Mouse (Mus musculus) megakaryocyte, embryonic 14.5 days (primary cell): Measurements from ENCODE around the gene Nav3.

ENCODE experiments used
- FLI1 ChIP-seq: IDR thresholded peaks from 2 replicates; pipeline ENCODE4 v1.6.1; 2012; ENCODE audit warnings: low read length, inconsistent platforms, mixed read lengths
- GATA1 ChIP-seq: IDR thresholded peaks from 3 replicates; pipeline ENCODE4 v1.6.1; 2012; ENCODE audit warnings: mixed read lengths, low read length, inconsistent platforms, borderline replicate concordance

DNA sequence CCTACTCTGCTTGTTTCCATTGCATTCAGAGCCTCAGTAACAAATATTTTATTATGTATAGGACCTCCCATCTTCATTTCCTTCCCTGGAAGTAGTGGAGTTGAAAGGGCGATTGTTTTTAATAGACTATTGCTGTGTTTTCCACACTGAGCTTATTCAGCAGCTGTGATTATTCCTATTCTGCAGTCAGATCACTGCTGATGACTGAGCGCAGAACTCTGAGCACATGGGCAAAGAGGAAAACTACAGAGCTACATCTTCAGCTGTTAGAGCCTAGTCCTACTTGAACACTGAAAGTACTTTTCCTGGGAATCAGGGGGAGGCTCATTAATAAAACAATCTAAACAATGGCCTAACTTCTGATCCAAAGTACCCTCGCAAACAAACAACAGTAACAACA is 23.2 kb upstream of the Nav3 start:
- no peak for TF ChIP-seq GATA1
- TF ChIP-seq FLI1: no peak
